Mouse (Mus musculus) Patski (cell line): Measurements from ENCODE around the gene Chchd10. TPM values are rescaled to one million over a fixed set of nuclear protein-coding genes. Genes with fewer than 3 reads are reported as not detected.

Source experiments
- ATAC-seq: fragments of 100-300 bp; one replicate; pipeline ENCODE4 v1.8.0; 2021
- CTCF ChIA-PET: fragments of 350-600 bp; sonication (Branson Sonifier 250); formaldehyde crosslinking; loops from one replicate; lab custom pipeline; 2022; ENCODE audit warnings: inconsistent platforms; lab: Charles Lee
- POLR2A ChIA-PET: fragments of 350-600 bp; sonication (Branson Sonifier 250); formaldehyde crosslinking; loops from one replicate; lab custom pipeline; 2022; ENCODE audit warnings: antibody characterized with exemption, inconsistent platforms; lab: Charles Lee
- DNase-seq: peaks from one replicate; pipeline ENCODE4 v3.0.0-alpha.2; 2011; ENCODE audit warnings: low read depth, low spot score
- H3K27me3 ChIP-seq: fragments of 371-371 bp; one replicate; pipeline ENCODE4 v1.5.1; 2021
- CTCF ChIP-seq: fragments of 100-300 bp; IDR thresholded peaks from one replicate; pipeline ENCODE4 v1.5.1; 2021
- in situ Hi-C: fragments of 300-500 bp; cut with MboI; formaldehyde crosslinking; loops from 3 replicates; pipeline ENCODE4 v1.11.1; 2018; ENCODE audit warnings: low pct_unique_long_range_greater_than_20kb, mixed read lengths
- polyA plus RNA-seq: library from polyadenylated mRNA; unstranded; gene quantifications from one replicate; pipeline ENCODE4 v1.2.3, GENCODE M21; 2021

Gene Chchd10
- polyA plus RNA-seq, 1 experiment from 2014 or later, result 362 TPM

DNA sequence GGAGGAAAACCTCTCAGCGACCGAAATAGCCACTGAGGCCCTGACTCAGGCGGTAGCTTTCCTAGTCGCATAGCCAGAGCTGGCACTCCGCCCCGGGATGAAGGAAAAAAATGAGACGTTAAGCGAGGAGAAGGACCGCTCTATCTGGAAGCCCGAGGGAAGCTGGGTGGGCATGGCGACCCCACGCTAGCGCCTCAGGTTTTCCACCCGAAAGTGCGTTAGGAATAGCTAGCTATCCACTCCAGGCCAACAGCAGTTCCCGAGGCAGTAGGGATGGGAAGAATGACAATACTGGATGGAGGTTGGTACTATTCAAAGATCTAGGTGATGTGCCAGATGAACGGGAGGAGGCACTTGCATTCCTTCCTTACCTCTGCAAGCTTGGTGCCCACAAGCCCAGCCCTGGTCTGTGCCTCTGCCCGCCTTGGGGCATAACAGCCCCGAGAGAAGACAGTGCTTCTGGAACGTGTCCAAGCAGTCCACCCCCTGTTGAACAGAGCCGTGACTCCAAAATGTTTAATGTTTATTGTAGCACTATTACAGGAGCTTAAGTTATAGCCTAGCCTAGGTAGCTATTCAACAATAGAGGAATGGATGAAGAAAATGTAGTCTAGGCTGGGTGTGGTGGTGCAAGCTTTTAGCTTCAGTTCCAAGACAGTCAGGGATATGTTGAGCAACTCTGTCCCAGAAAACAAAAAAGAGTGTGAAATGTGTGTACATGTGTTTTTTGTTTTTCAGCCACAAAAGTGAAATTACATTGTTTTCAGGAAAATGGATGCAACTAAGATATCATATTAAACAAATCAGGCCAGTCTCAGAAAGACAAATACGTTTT, 11.0 kb upstream of the Chchd10 start:
- in situ Hi-C loops, result no loop called here
- DNase-seq (no peak), ATAC-seq (peak; percentile 49)
- no peak for TF ChIP-seq CTCF
- H3K27me3 ChIP-seq, result no peaks in the 10 kb centered on the region
- POLR2A ChIA-PET, result interaction anchor here (0.7 to 2.7 kb wide), 7 partner anchors 9 to 176 kb away, joined by 3 to 29 read pairs (median 4); partner anchors contain the start of genes Chchd10 and Mmp11
- CTCF ChIA-PET, result interaction anchor here (0.9 to 2.3 kb wide), 4 partner anchors 8 to 30 kb away, joined by 3 to 7 read pairs (median 4); no protein-coding TSS in a partner anchor

DNA sequence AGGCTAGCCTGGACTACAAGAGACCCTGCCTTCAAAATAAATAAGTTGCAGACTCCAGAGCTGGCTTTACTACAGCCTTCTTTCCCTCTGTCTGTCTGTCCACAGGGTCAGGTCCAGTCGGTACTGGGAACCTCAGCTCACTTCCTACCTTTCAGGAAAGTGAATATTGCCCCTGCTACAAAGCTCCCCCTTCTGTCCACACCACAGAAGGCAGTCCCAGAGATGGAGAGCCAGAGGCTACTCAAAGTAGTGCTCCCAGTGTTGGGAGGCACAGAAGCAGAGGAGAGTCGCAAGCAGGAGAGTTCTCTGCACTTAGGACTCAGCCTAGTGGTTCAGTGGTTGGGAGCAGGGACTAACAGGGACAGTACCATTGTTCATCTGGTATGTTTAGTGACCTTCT, 8.6 kb upstream of the Chchd10 start:
- in situ Hi-C loops, result no loop called here
- CTCF ChIA-PET, result interaction anchor here (1.2 kb wide), 1 partner anchor 9 kb away, joined by 5 read pairs; the partner anchor contains the start of gene Chchd10
- DNase-seq (no peak), ATAC-seq (no peak)
- no peaks in the 10 kb centered on the region for H3K27me3 ChIP-seq
- TF ChIP-seq CTCF, result no peak
- POLR2A ChIA-PET, result no interaction called here

DNA sequence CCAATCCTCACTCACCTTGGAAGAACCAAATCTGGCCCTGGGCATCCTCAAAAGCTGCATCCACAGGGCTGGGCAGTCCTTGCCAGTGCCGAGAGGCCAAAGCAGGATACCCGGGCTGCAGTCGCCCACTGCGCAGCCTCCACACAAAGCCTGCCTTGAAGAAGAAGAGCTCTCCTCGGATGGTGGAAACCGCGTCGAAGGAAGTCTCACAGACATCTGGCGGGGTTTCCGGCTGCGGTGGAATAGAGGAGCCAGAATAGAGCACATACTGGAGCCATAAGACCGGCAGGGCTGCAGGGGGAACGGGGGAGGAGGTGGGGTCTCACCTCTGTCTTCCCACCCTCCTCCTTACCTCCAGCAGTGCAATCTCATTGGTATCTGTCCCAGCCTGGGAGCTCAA, 6.5 kb upstream of the Chchd10 start:
- ChIA-PET CTCF (interaction anchor here (1.2 to 2.1 kb wide), 2 partner anchors 11 to 17 kb away, joined by 3 to 4 read pairs; no protein-coding TSS in a partner anchor), POLR2A (no interaction called here)
- ATAC-seq (no peak), DNase-seq (no peak)
- TF ChIP-seq CTCF, result no peak
- H3K27me3 ChIP-seq, result no peaks in the 10 kb centered on the region
- in situ Hi-C loops, result no loop called here

DNA sequence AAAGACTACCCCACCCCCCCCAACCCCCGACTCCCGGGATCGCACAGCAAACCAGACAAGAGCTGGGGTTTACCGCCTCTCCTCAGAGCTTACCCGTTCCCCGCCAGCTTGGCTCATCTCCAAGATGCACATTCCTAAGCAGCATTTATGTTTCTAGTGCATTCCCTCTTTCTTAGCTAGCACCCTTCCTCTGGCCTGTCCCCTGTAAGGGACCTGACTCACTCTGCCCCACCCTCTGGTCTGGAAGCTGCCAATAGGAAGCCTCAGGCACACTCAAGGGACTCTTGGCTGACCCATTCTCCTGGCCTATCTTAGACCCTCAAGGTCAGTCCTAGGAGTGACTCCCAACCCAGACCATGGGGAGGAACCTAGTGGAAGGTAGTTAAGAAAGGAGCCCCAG, 2.6 kb upstream of the Chchd10 start:
- POLR2A ChIA-PET, result interaction anchor here (1.3 to 4.2 kb wide), 2 partner anchors 9 to 166 kb away, joined by 3 to 29 read pairs; partner anchors contain the start of genes Cabin1 and Smarcb1
- CTCF ChIA-PET, result interaction anchor here (0.8 to 2.0 kb wide), 3 partner anchors 9 to 71 kb away, joined by 3 to 9 read pairs (median 4); partner anchors contain the start of genes Mif and Smarcb1
- in situ Hi-C loops, result no loop called here
- no peak for TF ChIP-seq CTCF
- peak; percentile 74 for ATAC-seq
- peak; percentile 68 for DNase-seq
- H3K27me3 ChIP-seq, result no peaks in the 10 kb centered on the region

DNA sequence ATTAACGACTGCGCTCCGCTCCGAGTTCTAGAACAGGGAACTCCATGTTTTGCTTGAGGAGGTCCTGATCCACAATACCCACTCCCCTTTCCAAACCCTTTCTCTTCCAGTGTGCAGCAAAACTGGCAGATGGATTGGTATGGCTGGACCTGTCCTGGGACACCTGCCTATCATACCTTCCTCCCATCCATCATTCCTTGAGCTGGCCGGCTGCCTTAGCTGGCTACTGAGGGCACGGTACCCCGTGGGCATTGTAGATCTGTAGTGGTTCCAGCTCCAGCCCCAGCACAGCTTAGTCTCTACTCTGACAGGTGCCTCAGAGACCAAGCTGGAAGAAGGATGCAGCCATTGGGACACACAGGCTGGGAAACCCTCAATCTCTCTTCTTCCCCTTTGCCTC, 1.6 kb upstream of the Chchd10 start:
- ChIA-PET POLR2A (interaction anchor here (0.8 to 4.2 kb wide), 5 partner anchors 10 to 167 kb away, joined by 3 to 29 read pairs (median 3); partner anchors contain the start of genes Cabin1 and Smarcb1), CTCF (interaction anchor here (1.0 to 2.0 kb wide), 4 partner anchors 9 to 33 kb away, joined by 3 to 9 read pairs (median 4); no protein-coding TSS in a partner anchor)
- in situ Hi-C loops, result no loop called here
- no peak for DNase-seq
- TF ChIP-seq CTCF, result no peak
- no peaks in the 10 kb centered on the region for H3K27me3 ChIP-seq
- ATAC-seq, result no peak

DNA sequence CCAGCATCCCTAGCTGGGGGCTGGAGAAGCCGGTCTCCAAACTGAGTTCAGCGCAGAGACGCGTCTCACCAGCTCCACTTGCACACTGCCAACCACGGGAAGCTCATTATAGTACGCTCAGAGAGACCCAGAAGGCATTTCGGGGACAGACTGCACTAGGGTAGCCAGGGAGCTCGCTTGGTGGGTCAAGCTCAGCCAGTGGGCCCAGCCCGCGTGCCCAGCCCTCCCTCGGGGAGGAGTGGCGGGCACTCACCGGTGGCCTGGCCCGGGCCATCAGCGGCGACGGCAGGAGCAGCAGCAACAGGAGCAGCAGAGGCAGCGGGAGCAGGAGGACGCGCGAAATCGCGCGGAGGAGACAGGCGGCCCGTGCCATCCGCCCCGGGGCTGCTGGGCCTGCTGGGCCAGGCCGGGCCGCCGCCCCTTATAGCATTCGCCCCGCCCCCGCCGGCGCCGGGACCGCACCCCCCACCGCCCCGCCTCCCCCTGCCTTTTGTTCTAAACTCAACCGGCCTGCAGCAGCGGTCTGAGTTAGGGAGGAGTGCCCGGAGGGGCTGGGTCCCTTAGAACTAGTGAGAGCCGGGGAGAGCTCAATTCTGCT, 750 bp upstream of the Chchd10 start:
- no peak for DNase-seq
- no peaks in the 10 kb centered on the region for H3K27me3 ChIP-seq
- ChIA-PET CTCF (interaction anchor here (1.0 to 1.7 kb wide), 4 partner anchors 8 to 22 kb away, joined by 3 to 5 read pairs (median 4); no protein-coding TSS in a partner anchor), POLR2A (interaction anchor here (0.8 to 4.2 kb wide), 5 partner anchors 11 to 77 kb away, joined by 3 to 29 read pairs (median 4); partner anchors contain the start of gene Smarcb1)
- no peak for TF ChIP-seq CTCF
- peak; percentile 24 for ATAC-seq
- in situ Hi-C loops, result no loop called here

DNA sequence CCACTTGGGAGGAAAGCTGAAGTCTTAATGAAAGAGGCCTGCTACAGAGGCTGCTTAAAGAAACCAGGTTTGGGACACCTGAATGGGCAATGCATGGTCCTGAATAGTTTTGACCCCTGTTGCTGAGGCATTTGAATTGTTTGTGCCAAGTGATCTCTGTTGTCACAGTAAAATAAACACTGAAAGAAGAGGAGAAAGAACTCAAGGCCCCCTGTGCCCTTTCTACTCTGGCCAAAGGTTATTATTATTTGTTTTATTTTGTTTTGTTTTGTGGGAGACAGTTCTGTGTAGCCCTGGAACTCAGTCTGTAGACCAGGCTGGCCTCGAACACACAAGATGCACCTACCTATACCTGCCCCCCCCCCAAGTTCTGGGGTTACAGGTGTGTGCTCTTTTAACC, 2.1 kb downstream of the Chchd10 start:
- no peak for ATAC-seq
- ChIA-PET POLR2A (no interaction called here), CTCF (no interaction called here)
- H3K27me3 ChIP-seq, result no peaks in the 10 kb centered on the region
- TF ChIP-seq CTCF, result no peak
- no peak for DNase-seq
- in situ Hi-C loops, result no loop called here

DNA sequence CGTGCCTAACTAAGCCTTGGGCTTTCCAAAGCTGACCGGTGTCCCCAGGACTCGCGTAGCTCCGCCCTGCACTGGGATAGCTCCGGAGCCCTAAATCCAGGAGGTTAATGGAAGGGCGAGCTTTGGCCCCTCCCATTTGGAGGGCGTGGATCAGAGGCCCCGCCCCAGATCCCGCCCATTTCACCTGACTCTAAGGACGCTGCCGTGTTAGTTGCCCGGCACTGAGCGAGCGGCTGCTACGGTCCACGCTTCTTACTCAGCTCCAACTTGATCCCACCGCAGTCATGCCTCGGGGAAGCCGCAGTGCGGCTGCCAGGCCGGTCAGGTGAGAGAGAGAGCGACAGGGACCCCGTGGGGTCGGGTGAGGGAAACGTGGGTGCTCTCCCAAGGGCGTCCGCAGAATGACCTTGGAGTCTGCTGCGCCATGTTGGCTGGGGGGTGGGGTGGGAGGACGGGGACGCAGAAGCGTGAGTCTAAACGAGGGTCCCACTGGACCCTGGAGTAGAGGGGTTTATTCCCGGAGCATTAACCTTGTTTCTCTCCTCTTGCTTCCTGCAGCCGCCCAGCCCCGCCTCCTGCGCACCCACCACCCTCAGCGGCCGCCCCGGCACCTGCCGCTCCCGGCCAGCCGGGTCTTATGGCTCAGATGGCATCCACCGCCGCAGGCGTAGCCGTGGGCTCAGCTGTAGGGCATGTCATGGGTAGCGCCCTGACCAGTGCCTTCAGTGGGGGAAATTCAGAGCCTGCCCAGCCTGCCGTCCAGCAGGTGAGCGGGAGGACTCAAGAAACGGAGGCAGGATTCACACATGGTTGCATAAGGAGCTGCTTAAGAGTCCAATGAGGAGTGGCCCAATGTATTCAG, 3.0 kb downstream of the Chchd10 start, which contains the start of gene Mmp11:
Gene Mmp11 (minus strand): TSS at position 817 of the 862 bp plus-strand sequence.
- DNase-seq, result peak; percentile 73
- H3K27me3 ChIP-seq, result no peaks in the 10 kb centered on the region
- peak; percentile 60 for ATAC-seq
- in situ Hi-C loops, result no loop called here
- CTCF ChIA-PET, result interaction anchor here (2.1 kb wide), 1 partner anchor 16 kb away, joined by 7 read pairs; no protein-coding TSS in a partner anchor
- no peak for TF ChIP-seq CTCF
- POLR2A ChIA-PET, result interaction anchor here (2.3 kb wide), 1 partner anchor 15 kb away, joined by 13 read pairs; the partner anchor contains the start of gene Smarcb1

DNA sequence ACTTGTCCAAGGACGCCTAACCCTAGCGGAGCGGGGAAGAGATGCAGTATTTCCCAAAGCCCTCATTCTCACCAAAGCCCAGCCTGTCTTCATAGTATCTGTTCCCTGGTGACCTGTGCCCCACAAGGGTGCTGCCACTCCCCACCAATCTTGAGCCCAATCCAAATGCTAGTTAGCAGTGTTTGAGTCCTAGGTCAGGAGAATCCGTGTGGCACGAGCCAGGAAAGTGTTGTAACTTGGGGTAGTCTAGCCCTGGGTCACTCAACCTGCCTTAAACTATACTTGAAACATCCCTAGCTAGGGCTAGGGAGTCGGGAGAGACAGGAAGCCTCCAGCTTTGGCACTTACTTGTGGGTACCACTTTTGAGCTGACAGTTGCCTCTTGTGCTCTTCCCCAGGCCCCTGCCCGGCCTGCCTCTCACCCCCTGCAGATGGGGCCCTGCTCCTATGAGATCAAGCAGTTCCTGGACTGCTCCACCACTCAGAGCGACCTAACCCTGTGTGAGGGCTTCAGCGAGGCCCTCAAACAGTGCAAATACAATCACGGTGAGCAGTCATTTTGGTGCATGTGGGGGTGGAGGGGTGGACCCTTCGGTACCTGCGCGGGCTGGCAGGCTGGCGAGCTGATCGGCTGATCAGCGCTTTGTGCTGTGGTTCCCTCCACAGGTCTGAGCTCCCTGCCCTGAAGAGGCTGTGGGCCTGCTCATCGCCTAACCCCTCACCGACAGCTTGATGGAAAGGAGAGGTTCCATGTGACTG, 4.2 kb downstream of the Chchd10 start:
- in situ Hi-C loops, result no loop called here
- ChIA-PET POLR2A (interaction anchor here (2.3 kb wide), 1 partner anchor 16 kb away, joined by 13 read pairs; the partner anchor contains the start of gene Smarcb1), CTCF (interaction anchor here (1.4 to 2.1 kb wide), 2 partner anchors 12 to 15 kb away, joined by 3 to 7 read pairs; no protein-coding TSS in a partner anchor)
- H3K27me3 ChIP-seq, result no peaks in the 10 kb centered on the region
- no peak for DNase-seq
- no peak for TF ChIP-seq CTCF
- ATAC-seq, result no peak
